Mouse (Mus musculus) adrenal gland, adult 2 months (tissue): Measurements from ENCODE around the gene Ptprn2. TPM values are rescaled to one million over a fixed set of nuclear protein-coding genes. Genes with fewer than 3 reads are reported as not detected.

Experiments
- DNase-seq: peaks from one replicate; pipeline ENCODE4 v3.0.0; 2021
- polyA plus RNA-seq: library from polyadenylated mRNA; depleted of rRNA; stranded (reverse); fragments of >200 nt; gene quantifications from 2 replicates; pipeline ENCODE4 v1.2.3, GENCODE M21; 2012
- total RNA-seq, 2 experiments: library from RNA; stranded (reverse); gene quantifications; 2 replicates each; pipeline ENCODE4 v1.2.3; 2021

The Ptprn2 gene
- total and polyA plus RNA-seq, 3 experiments = 17.4 to 25.4 (median 18.7) TPM

DNA sequence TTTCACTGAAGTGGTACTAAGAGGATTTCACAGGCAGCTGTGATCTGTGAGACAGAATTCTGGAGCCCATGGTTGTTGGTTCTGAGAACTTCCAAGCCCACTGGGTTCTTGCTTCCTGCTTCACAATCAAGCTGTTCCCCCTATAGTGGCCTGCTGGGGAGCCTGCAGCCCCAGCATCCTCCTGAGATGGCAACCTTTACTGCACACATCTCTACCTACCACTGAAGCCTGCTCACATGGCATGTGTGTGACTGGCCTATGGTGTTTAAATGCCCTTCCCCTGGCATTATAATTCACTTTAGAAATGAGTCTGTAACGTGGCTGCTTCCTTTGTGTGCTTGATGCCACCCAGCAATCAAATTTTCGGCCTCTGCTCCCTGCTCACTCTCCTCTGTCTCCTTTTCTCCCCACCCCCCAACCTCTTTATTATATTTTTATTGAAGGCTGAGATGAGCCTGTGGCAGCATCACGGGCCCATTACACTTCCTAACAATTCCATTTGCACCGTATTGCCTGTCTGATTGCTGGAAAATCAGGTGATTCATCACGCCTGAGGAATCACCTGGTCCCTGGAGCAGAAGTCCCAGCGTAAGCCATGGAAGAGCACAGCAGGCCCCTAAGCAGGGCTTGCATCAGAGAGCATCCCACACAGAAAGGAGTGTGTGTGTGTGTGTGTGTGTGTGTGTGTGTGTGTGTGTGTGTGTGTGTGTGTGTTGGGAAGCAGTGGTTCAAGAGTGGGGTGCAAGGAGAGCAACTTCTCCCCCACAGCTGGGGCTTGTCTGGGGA is 402.2 kb downstream of the Ptprn2 start:
- DNase-seq = no peak

DNA sequence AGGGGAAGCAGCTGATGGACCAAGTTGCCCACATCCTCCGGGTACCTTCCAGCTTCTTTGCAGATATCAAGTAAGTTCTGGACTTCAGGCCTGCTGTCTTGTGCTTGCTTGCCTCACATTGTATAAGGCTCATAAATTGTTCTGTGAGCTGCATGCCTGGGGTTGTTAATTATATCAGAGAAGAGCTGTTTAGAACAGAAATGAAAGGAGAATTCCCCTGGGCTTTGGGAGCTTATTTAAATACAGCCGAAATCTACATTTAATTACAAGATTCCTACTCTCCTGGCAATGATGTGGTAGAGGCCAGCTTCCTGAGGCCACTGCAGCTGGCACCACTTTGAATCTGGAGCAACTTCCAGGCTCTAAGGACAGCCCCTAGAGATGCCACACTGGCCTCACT is 403.3 kb downstream of the Ptprn2 start:
- DNase-seq = no peak

DNA sequence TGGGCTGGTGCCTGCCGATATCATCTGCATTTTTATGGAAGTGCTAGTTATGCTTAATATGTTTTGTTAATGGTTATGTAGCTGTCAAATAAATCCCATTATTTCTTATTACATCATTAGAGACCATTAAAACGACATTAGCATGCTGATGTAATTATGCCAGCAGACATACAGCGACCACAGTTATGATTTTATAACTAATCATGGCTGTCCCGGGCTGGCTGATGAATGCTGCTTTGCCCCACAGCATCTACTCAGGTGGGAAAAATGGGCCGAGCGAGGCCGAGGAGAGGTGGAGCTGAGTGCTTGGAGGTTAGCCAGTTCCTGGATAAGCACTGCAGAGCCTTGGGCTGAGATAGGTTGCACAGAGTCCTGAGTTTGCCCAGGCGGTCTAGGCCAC is 407.1 kb downstream of the Ptprn2 start:
- no peak for DNase-seq

DNA sequence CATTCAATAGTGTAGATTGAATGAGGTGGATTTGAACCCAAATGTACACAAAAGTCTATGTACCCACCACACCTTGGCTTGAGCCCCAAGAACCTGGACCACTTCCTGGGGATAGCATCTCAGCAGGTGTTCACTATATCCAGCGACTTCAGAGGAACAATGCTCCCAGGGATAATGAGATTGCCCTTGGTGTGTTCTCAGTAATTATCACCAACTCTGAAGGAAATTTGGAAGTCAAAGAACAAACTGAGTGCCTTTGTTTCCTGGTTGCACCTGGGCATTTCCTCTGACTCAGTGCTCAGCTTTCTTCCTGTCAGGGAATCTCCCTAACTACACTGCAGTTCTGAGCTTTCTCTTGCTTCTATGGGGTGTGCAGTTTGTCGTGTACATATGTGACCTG is 411.1 kb downstream of the Ptprn2 start:
- no peak for DNase-seq

DNA sequence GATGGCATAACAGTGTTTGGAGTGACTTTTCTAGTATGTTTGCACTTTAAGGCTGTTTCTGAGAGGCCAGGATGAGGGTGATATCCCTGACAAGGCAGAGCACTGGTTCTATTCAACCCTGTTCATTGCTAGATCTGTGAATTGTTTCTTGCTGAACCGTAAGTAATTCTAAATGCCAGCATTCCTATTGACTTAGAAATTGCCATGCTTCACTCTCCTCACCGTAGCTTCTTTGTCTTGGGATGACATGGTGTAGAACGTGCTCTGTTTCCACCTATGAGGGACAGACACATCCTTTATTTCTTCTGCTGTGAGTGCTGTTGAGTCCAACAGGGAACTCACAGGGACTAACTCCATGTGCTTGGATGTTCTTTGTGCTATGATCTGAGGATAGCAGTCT is 416.3 kb downstream of the Ptprn2 start:
- no peak for DNase-seq

DNA sequence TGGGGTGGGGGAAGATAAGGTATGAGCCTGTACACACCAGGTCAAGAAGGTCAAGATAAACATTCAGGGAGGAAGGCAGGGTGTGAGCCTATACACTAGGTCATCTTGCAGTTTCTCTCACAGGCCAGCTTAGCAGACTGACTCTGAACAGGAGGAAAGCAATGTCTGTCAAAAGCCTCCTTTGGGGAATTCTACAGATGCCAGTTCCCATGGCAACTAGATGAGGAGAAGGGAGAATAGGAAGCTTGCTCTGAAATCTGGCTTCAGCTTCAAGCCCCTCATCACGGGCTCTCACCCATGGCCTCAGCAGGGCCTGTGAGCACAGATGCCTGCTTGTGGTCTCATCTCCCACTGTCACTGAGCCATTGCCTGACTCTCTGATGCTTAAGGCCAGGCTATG is 421.9 kb downstream of the Ptprn2 start:
- DNase-seq = no peak

DNA sequence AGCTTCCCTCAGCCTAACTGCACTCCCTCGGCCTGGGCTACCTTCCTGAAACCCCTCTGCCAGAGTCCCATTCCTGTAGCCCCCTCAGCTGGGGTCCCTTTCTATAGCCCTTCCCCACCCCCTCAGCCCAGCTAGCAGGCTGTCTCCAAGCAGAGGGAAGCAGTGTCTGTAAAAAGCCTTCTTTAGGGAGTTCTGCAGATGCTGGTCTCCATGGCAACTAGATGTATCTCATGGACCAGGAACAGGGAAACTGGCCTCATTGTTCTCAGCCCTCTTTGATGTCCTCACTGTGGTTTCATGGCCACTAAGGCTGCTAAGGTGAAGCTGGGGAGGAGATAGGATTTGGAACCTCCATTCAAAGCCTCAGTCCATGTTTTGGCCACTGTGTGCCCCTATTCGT is 423.1 kb downstream of the Ptprn2 start:
- DNase-seq = no peak

DNA sequence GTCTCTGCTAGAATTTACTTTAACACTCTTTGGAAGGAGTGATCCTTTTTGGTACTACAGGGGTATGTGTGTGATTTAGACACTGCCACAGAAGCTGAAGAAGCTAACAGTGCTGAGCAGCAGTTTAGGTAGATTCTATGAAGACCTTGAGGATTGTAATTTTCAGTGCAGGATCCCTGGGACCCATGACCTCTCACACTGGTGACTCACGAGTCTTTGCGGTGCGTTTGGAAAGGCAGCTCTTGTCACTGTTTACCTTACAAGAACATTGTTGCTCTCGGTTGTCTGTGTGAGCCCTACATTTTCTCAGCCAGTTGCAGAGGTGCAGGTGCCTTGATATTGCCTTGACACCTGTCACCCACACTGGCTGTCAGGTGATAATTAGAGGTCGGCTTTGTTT is 431.3 kb downstream of the Ptprn2 start:
- DNase-seq = peak; percentile 21

DNA sequence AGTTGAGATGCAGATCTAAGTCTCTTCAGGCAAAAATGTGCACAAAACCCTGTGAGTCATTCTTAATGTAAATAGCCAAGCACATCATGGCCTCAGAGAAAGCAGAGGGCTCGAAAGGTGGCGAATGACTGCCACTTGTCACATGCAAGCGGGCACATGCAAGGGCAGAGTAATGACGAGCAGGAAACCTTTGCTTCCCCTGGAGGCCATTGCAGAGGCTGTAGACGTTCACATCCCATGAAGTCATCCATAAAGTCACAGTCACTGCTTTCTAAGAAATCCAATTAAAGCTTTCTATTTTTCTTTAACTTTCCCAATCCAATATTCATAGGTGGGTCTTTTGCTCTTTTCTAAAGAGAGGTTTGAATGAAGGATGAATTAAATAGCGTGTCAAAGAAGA is 433.7 kb downstream of the Ptprn2 start:
- DNase-seq = no peak

DNA sequence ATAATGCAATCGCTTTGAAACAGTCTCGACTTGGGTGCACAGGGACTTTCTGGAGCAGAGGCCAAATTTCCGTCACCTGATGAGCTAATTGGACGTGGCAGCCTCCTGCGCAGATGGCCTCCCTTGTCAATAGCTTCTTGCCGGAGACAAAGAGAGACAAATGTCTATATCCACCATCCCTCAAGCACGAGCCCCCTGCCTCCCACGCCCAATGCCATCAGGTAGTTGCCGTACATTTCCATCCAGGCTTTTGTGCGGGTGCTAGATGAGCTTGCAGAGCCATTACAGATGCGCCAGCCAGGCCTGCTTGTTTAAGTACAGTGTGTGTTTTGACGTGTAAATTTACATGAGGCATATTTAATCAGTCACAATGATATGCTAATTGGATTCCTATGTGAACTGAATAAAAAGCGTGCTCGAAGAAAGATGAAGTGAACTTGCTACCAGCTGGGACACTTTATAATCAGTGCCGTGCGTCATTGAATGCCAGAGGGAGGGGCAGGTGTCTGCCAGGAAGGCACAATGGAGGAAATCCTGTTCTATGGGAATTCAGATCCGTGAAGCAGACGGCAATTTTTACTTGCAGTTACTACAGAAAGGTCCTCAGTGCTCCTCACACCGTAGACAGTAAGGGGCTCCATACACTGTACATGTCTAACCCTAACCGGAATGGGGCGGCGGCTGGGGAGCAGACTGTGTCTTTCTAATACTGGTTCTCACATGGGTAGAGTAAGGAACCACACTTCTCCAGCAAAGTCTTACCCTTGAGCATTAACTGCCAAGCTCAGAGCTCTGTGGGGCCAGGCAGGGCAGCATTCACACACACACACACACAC is 434.4 kb downstream of the Ptprn2 start:
- no peak for DNase-seq

DNA sequence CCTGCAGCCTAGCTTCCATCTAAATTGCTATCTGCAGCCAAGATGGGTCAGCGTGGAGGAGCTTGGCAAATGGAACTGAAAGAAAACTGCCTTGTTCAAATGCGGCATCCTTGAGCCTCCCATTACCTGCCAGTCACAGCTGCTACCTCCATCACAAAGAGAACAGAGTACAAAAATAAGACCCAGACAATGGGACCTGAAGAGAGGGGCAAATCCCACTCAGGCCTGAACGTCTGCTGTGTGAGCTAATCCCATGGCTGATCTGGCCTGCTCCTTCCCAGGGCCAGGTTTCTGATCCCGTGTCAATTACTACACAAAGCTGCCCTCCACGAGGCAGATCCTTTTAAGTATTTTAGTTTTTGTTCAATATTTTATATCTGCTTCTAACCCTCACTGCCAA is 441.6 kb downstream of the Ptprn2 start:
- no peak for DNase-seq

DNA sequence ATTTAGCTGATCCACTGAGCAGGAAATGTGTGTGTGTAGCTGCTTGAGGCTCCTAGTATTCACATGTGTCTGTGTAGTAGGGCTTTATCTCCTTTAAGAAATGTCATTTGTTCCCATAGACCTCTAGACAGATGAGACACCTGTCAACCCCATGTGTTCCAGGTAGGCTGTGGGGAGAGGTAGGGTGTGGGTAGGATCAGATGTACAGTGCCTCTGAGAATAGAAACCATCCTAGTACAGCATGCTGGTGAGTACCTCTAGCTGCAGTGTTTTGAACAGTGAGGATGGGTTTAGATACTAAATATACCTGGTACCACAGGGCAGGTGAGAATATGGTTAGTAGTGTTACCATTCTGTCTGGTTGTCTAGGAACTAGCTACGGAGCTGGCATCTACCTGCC is 442.0 kb downstream of the Ptprn2 start:
- DNase-seq = no peak

DNA sequence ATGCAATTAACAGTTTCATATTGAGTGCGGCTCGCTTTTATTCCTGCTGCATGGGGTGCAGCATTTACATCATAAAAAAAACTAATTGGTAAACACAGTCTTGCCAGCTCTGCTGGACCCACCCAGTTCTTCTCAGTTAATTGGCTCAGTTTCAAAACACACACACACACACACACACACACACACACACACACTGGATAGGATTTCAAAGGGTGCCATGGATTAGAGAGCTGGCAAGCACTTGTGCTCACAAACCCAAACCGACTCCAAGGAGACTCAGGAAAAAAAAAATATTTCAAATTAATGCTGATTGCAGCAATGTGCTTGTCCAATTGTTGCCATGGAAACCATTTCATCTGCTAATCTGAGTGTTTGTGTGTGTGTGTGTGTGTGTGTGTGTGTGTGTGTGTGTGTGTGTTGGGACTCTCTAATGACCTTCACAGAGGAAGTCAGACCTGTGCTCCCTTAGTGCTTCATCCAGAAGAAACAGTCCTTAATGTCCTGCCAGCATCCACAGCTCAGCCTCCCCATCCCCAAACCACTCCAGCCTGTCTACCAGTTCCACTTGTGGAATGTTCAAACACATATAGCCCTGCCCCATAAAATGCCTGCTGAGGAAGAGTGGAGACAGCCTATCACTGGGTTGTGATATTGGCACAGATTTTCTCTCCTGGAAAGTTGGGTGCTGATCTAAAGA is 452.8 kb downstream of the Ptprn2 start:
- DNase-seq = no peak

DNA sequence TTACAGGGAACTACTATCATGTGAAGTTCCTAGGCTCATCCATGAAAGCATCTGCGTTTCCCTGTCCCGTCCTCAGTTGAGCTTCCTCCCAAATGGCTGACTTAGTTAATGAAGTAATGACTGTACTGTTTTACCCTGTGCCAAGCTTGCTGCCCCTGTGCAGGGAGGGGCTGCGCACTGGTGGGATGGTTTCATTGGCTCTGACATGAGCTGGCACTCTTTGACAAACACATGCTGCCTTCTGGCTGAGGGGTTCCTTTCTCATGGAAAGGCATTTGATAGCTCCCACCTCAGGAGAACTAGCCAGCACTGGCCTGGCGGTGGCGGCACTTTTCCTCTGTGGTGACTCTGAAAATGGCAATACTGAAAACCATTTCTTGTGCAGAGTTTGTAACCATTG is 458.4 kb downstream of the Ptprn2 start:
- DNase-seq = no peak

DNA sequence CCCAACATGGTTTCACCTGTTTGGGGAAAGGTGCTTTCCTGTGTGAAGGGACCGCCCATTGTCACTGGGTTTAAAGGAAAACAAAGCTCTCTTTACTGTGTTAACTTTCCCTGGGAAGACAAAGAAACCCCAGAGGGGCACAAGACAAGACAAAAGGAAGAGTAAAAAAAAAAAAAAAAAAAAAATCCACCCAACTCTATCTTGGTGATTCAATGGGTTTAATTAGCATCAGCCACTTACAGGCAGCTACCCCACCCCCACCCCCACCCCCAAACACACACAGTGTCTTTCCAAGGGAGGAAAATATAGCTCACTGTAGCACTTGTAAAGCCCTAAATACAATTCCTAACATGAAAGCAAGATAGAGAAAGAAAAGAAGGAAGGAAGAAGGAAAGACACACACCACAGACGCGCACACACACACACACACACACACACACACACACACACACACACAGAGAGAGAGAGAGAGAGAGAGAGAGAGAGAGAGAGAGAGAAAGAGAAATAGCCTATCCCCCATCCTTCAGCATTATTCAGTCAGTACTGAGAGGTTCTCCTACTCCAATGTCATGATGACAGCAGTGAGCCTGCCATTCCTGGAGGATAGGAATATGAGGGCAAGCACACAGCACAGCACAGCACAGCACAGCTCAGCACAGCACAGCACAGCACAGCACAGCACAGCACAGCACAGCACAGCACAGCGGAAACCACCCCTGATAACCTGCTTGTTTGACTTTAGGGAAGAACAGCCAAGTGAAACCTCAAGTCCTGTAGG is 462.8 kb downstream of the Ptprn2 start:
- DNase-seq = no peak

DNA sequence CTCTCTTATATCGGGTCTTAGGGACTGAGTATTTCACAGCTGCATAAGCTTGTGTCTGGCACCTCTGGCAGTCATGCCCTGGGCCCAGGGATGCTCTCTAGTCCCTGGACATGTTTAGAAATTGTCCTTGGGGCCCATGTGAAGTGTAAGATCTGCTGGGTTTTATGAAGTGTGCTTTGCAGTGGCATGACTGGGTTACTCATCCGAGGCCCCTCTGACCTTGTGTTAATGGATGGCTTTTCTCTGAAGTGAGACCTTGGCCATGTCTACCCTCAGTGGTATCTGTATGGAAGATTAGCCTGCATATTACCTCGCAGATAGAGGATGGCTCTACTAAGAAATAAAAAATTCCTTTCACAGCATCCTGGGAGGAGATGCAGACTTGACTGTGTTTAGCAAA is 464.2 kb downstream of the Ptprn2 start:
- peak; percentile 74 for DNase-seq

DNA sequence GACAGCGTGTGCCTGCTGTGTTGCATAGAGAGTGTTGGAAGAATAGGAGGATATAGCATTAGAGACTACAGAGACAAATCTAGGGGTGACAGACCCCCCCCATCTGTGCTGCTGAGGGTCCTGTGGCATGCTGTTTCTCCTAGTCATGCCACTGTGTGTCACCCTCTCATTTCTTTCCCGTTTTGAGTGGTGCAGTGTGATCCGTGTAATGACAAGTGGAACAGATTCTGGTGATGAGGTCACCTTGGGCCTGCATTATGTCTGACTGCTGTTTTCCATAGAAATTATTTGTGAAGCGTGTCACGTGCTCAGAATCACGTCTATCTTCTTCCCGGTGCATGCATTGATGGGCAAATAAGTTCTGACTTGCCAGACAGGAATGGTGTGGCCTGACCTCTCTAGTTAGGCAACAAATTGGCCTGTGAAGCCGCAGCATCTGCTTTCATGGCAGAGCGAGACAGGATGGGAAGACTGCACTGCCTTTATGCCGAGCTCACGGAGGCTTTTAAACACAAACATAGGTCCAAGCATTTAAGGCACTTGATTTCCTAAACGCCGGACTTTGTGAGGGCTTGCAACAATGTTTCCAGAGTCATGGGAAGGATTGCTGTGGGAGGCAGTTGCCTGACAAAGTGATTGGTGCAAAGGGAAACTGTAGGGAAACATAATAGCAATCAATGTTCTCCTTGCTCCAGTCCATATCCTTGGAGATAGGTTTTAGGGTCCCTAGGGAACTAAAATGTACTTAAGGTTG is 467.1 kb downstream of the Ptprn2 start:
- DNase-seq = no peak

DNA sequence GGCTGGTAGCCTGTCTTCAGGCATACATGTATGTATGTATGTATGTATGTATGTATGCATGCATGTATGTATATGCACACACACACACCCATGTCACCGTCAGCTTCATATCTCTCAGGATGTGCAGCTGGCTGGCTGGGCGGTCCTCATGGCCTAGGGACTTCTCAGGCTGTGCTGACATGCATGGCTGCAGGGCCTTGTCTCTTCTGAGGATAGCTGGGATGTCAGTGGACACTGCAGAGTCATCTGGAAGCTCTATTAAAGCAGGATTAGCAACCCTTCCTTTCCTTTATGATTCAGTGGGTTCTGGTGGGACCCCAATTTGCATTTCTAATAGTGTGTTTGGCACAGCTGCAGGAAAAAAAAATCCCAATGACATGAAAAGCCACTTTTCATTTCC is 473.6 kb downstream of the Ptprn2 start:
- no peak for DNase-seq

DNA sequence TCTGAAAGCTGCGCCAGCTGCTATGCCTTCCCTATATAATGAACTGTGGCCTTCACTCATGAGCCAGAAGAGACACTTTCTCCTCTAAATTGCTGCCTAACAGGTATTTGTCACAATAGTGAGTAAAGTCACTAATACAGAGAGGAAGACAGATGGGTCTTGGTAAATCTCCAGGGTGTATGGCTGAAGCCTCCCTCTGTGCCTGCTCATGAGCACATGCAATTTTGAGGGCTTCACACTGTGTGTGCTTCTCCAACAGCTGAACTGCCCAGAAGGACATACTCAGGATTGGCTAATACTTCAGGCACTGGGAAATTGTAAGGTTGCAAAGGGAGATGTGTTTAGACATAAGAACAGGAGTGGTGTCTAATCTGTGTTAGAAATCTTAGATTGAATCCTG is 478.4 kb downstream of the Ptprn2 start:
- DNase-seq = no peak

DNA sequence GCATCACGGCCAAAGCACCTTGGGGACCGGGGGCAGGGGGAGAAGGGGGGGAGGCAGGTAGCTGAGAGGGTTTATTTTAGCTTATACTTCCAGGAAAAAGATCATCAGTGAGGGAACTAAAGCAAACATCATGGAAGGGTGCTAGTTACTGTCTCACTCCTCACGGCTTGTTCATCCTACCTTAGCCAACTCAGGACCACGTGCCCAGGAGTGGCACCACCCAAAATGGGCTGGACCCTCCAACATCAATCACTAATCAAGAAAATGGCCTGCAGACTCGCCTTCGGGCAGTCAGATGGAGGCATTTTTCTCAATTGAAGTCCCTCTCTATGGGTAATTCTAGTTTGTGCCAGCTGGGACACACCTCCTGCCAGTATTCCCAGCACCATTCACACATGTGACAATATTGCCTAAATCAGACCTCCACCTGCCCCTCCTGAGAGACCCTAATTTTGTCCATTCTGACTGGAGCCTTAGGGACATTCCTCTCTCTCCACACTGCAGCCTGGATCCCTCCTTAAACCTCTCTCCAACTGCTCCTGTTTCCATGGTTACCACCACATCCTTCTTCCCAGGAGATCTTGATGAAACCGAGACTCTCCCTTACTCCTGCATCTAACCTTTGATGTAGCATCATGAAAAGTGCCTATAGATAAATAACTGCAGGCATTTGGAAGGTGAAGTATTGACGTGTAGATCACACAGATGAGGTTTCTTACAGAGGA is 482.9 kb downstream of the Ptprn2 start:
- no peak for DNase-seq

DNA sequence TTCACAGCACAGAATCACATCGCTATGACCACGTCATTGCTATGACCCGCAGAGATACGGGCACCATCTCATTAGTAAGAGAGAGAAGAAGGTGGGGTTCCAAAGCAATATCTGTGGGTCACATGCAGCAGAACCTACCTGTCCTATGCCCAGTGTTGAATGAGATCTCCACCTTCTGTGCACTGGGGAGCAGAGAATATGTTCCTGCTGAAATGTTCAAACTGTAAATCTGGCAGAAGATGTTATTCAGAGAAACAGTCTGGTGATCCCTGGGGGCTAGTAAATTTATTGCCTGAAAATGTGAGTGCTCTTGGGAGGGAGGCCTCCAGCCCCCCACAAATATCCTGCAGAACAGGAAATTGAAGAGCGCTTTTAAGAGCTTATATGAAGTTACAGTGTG is 490.0 kb downstream of the Ptprn2 start:
- no peak for DNase-seq
